Mouse (Mus musculus) monocyte, adult 2 months (primary cell): ENCODE data around the gene Zdhhc4.

ENCODE experiments used
- DNase-seq, 2 experiments: peaks; one replicate each; pipeline ENCODE4 v3.0.0; 2022; ENCODE audit warnings: low spot score in 2 of 2, low read depth in 1 of 2

Zdhhc4 gene

GRCm38 (mm10) chr5:143284762-143285161, 44.3 kb downstream of the Zdhhc4 start:
- no peak for DNase-seq

- no peak for DNase-seq
These were observed 49.8 kb downstream of the Zdhhc4 start for GRCm38 (mm10) chr5:143279247-143279646.

DNA sequence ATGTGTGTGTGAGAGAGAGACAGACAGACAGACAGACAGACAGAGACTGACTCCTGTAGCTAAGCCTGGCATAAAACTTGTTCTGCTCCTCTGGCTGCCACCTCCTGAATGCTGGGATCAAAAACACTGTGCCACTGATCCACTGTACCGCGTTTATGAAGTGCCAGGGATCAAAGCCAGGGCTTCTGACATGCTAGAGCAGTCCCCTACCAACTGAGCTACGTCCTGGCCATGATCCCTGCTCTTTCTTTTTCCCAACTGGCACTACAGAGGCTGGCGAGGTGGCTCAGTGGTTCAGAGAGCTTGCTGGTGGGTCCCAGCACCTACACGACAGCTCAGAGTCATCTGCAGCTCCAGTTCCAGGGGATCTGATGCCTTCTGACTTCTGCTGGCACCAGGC, 53.3 kb downstream of the Zdhhc4 start:
- DNase-seq, result no peak

- DNase-seq, result no peak
These were observed 56.3 kb downstream of the Zdhhc4 start for GRCm38 (mm10) chr5:143272540-143273330.

- DNase-seq, result no peak
These were observed 56.9 kb downstream of the Zdhhc4 start for GRCm38 (mm10) chr5:143272108-143272507.

DNA sequence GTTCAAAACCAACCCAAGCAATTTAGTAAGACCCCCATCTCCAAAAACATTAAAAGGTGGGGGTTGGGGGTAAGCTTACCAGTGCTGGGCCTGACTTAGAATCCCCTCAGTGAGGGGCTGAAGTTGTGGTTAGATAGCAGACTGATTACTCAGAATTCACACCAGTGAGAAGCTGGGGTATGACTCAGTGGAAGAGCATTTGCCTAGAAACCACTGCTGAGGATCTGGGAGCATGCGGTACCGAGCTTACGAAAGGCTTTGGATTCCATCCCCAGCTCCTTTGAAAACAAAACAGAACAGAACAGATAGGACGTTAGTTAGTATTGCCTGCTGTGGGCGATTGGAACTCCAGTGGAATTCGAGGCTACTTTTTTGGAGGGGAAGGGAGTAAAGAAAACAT, 57.4 kb downstream of the Zdhhc4 start:
- no peak for DNase-seq

GRCm38 (mm10) chr5:143270151-143270519, 58.9 kb downstream of the Zdhhc4 start:
- DNase-seq, result no peak

DNA sequence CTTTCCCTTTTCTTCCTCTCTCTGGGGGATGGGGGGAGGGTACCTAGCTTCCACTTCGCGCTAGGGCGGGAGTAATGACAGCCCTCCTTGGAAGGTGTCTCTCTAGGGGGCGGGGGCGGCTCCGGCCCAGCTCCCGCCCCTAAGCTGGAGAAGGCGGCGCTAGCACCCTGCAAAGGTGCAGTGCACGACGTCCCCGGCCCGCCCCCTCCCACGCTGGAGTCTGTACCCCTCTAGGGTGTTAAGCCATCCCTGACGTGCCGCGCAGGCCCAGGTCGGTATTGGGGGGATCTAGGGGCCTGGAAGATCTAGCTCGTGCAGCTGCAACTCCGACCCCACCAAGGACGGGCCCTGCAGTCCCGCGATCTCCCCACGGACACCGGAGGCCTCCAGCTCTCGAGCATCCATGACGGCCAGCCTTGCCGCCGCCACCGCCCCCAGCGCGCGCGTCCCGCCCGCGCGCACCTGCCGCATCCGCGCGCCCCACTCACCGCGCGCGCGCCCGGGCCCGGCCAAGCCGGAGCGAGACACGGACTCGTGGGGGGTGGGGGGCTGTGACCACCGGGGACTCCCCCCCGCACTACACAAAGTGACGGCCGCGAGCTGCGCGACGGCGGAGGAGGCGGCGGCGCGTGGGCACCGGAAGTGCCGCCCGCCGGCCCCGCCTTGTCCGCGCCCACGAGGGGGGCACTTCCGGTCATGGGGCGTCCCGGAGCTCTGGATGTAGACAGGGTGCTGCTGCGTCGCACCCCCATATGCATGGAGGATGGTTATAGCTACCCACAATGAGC, 59.5 kb downstream of the Zdhhc4 start, which contains the start of gene Zfp316:
Gene Zfp316, minus strand, starts transcription at position 660 of the 788 bp plus-strand sequence.
- DNase-seq, result no peak

- DNase-seq, result no peak
These were observed 60.1 kb downstream of the Zdhhc4 start for GRCm38 (mm10) chr5:143268985-143269362.

DNA sequence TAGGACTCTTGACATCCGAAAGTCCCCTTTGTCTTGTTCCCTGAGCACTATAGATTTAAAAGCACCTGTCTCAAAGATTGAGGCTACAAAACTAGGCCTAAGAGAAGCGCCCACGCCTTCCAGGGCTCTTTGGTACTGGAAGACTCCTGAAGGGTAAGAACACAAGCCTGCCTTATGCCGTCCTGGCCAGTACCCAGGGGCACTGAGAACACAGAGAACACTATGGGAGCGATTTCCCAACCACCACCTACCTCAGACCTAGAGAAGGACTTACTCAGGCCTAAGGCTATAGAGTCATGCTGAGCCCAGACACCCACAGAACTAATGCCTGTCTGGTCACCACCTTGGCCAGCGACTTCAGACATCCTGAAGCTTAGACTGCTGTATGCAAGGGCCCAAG, 62.3 kb downstream of the Zdhhc4 start:
- DNase-seq, result no peak
